Mouse (Mus musculus) frontal cortex, postnatal 14 days (tissue): Measurements from ENCODE around the gene Swi5.
A peak's percentile ranks its signal among the peaks of the same experiment; 100 is the strongest.

Experiments used
- DNase-seq, 2 experiments: peaks; one replicate each; pipeline ENCODE4 v3.0.0; 2022; ENCODE audit warnings: low spot score in 2 of 2

Gene Swi5

GRCm38 (mm10) chr2:32260635-32261034 lies 27.2 kb downstream of the Swi5 start:
- DNase-seq: no peak

GRCm38 (mm10) chr2:32259657-32260417 lies 28.0 kb downstream of the Swi5 start, which contains the start of gene Uck1:
Uck1 (minus strand) TSS chr2:32260159.
- peak; percentile 84 to 86 for DNase-seq

GRCm38 (mm10) chr2:32258887-32259533 lies 28.9 kb downstream of the Swi5 start:
- DNase-seq: no peak

- no peak for DNase-seq
Measured at GRCm38 (mm10) chr2:32256273-32256672, 31.6 kb downstream of the Swi5 start.

- DNase-seq: no peak
Measured at GRCm38 (mm10) chr2:32254563-32254962, 33.3 kb downstream of the Swi5 start.

- no peak for DNase-seq
Measured at GRCm38 (mm10) chr2:32253352-32253751, 34.5 kb downstream of the Swi5 start.

- DNase-seq: no peak
Measured at GRCm38 (mm10) chr2:32252658-32253057, 35.2 kb downstream of the Swi5 start.

GRCm38 (mm10) chr2:32251791-32252527 lies 35.9 kb downstream of the Swi5 start:
- no peak for DNase-seq

GRCm38 (mm10) chr2:32248377-32249361 lies 39.2 kb downstream of the Swi5 start:
- DNase-seq: no peak

- no peak for DNase-seq
Measured at GRCm38 (mm10) chr2:32246741-32247140, 41.1 kb downstream of the Swi5 start.

- no peak for DNase-seq
Measured at GRCm38 (mm10) chr2:32242986-32243385, 44.9 kb downstream of the Swi5 start.

GRCm38 (mm10) chr2:32240591-32240990 lies 47.3 kb downstream of the Swi5 start:
- no peak for DNase-seq

GRCm38 (mm10) chr2:32238708-32239435 lies 49.0 kb downstream of the Swi5 start:
- no peak for DNase-seq

- no peak for DNase-seq
Measured at GRCm38 (mm10) chr2:32237571-32237970, 50.3 kb downstream of the Swi5 start.

GRCm38 (mm10) chr2:32236760-32237487 lies 51.0 kb downstream of the Swi5 start:
- peak in 1 of 2 experiments; percentile 27 for DNase-seq

- DNase-seq: peak; percentile 85 to 87
Measured at GRCm38 (mm10) chr2:32235886-32236759, 51.8 kb downstream of the Swi5 start, which contains the start of gene Pomt1. Pomt1 (plus strand) TSS chr2:32236590.

- DNase-seq: no peak
Measured at GRCm38 (mm10) chr2:32235433-32235832, 52.4 kb downstream of the Swi5 start.
